Mouse (Mus musculus): Measurements from ENCODE around the gene Scamp3.
"Not testable (repeated sequence)": the region's sequence is repeated elsewhere in the genome, so short reads cannot be mapped to it uniquely, and the experiment has no call there.

Scamp3 gene

DNA sequence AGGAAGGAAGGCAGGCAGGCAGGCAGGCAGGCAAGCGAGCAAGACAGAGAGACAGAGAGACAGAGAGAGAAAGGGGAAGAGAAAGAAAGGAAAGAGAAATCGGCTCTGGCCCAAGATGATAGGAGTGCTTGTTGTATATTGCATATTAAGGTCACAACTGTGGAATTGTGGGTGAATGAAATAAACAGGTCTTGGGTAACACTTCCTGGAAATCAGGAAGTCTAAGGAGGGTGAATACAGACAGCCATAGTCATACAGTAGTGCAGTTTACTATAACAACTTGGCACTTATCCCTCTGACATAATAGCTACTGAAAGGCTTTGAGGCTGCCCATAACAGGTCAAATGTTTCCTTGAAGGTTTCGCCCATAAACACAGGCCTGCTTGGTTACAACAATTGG lies 22.6 kb downstream of the Scamp3 start:
- no peak for DNase-seq

DNA sequence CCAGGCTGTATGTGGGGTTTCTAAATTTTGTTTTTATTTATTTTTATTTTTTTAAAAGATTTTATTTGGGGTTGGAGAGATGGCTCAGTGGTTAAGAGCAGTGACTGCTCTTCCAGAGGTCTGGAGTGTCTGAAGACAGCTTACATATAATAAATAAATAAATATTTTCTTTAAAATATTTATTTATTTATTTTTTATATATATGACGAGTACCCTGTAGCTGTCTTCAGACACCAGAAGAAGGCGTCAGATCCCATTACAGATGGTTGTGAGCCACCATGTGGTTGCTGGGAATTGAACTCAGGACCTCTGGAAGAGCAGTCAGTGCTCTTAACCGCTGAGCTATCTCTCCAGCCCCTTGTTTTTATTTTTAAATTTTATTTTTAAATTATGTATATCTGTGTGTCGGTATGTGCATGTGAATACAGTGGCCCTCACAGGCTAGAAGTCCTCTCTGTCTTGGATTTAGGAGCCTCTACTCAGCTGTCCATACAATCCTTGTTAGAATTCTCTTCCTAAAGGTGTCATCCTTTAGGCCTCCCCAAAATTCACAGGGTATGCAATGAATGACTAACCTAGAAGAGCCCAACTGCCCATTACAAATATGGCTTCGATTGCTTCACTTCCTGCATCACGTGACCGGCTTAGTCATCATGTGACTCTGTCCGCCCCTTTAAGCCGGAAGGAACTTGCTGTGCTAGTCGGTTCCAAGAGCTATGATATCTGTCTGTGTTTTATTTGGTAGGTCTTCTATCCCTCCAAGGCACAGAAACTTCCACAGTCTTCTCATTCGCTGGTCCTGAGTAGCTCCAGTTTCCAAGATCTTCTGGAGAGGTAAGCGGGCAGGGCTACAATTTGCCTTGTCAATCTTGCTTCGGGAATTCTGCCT lies 25.2 kb downstream of the Scamp3 start, which contains the start of gene Gba:
Gene Gba (plus strand): TSS at position 676 of the 889 bp plus-strand sequence.
- peak; percentile 90 for DNase-seq

DNA sequence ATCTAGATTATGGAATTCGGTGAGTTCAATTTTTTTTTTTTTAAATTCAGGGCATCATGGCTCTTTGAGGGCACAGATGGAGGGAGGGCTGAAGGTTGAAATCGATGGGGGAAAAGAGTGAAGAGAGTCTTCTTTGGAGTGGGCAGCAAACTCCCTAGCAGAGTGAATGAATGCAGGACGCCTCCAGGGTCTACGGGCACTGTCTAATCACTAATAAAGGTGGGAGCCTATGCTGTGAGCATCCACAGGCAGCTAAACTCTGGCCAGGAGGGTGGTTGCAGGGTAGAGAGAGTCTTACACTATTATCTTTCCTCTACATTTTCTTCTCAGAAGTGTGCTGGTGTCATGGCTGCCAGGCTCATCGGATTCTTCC lies 25.9 kb downstream of the Scamp3 start:
- no peak for DNase-seq

DNA sequence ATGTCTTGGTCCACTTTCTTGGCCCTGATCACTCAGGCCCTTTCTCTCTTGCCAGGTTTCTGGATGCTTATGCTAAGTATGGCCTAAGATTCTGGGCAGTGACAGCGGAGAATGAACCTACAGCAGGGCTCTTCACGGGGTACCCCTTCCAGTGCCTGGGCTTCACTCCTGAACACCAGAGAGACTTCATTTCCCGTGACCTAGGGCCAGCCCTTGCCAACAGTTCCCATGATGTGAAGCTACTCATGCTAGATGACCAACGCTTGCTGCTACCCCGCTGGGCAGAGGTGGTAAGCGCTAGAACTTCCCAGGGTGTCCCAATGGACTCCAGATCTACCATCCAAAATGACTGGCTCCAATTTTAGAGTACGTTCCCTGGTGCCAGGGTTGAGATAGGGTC lies 28.8 kb downstream of the Scamp3 start:
- DNase-seq: no peak

DNA sequence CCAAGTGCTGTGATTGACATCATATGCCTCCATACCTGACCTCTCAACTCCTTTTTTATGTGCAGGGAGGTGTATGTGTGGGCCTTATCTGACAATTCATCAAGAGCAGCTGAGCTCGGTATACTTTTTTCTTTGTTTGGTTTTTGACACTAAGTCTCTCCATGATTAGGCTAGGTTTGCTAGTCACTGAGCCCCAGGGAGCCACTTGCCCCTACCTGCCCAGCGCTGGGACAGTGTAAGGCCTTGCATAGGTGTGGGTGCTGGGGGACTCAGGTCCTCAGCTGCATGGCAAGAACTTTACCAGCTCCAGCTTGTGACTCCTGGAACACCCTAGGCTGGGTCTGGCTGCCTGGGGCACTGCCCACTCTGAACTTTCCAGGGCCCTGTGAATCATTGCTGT lies 29.4 kb downstream of the Scamp3 start:
- no peak for DNase-seq

DNA sequence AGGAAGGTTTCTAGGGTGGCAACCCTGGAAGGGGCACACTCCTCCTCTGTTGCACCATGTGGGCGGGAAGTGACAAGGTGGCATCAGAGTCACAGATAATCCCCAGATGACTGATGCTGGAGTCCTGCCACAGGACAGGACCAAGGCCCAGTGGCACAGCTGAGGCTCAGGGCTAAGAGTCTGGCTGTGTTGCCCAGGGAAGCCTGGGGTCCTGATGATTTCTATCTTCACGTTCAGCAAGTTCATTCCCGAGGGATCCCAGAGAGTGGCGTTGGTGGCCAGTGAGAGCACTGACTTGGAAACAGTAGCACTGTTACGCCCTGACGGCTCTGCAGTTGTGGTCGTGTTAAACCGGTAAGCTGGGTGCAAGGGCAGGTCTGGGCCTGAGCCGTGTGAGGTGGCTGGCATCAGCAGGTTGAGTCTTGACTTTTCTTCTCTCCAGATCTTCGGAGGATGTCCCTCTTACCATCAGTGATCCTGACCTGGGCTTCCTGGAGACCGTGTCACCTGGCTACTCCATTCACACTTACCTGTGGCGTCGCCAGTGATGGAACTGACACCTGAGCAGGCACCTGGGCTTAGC lies 30.9 kb downstream of the Scamp3 start:
- DNase-seq: no peak

DNA sequence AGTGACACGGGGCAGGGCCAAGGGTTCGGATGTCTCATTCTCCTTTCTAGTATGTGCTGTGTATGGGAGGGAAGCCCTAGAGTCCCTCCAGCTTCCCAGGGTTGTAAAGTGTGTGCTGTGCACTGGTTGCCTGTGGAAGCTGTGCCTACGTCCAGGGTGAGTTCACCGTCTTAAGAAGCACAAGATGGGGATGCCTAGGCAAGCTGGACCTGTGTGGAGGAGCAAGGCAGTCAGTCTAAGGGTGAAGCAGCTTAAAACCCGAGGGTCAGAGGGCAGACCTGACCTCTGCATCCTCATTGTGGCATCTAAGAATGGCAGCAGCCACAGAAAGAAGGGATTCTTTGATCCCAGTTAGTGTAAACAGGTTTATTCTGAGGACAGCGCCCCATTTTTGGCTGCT lies 31.5 kb downstream of the Scamp3 start:
- no peak for DNase-seq

DNA sequence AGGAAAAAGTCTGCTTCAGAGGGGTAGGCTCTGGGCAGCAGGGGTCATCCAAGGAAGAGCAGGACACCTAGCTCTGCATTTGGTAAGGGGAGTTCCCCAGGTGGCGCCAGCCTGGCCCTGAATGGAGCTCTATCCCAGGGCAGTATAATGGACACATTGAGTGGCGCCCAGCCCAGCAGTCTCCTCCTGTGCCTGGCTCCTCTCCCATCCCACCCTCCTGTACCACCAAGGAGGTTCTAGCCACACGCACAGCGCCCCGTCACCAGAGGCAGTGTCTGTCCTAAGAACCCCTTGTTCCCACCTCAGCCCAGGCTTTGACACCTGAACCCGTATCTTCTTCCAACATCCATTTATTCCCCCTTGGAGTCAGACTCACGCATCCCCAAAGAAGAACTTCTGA lies 32.5 kb downstream of the Scamp3 start:
- DNase-seq: no peak

DNA sequence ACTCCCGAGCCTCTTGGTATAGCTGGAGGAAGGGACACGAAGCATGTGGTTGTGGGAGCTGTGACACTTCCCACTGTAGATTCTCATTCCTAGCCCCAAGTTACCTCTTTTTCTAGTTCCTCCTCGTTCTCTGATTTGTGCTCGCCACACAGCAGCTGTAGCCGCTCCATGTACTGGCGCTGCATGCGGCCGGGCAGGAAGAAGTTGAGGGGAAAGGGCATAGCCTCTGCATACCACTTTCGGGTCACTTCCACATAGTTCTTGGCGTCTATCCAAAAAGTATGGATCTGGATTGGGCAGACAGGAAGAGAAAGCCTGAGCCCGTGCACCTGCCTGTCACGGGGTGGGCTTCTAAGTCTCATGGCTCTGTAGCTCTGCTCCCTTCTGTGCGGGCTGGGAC lies 32.9 kb downstream of the Scamp3 start:
- no peak for DNase-seq

DNA sequence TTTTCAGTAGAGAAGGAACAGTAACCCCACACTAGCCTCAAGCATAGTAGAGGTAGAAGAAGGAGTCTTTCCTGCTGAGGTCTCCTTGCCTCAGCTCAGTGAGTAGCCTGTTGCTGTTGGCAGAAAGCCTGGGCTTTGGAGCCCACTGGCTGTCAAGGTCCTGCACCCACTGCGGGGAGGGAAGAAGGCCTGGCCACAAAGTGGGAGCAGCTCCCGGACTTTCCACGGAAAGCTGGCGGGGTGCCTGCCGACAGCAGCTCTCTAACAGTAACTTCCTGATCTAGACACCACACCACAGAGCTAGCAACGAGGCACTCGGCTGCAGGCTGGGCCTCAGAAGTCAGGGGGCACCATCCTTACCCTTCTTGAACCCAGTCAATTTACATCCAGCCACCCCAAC lies 33.5 kb downstream of the Scamp3 start:
- no peak for DNase-seq

DNA sequence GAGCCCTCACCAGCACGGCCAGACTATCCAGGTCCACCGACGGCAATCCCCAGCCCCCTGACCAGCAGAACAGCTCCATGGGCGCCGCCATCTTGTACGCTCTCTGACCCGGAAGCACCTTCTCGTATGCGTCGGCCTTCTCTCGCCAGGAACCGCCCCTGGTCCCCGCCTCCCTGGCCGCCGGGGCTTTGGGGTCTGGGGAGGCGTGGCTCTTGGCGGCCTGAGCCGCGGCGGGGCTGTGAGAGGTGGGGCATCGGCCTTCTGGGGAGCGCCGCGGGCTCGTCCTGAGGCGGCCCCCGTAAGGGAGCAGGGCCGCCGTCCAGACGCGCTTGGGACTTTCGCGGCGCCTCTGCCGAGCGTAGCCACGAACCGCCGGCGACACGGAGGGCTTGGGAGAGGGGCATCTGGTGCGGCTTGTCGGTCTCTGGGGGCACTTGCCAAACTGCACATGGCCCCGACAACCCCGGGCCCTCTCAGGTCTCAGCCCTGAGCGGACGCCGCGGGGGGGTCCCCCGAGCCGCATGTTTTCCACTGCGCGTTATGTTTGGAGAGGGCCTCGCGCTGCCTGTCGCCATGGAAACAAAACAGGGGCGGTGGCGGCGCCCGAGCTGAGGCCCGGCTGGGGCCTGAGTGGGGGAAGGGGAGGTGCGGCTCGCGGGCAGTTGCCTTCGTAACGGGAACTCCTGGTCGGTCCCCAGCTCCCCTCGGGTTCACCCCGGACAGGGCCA lies 36.7 kb downstream of the Scamp3 start:
- DNase-seq: peak; percentile 97

DNA sequence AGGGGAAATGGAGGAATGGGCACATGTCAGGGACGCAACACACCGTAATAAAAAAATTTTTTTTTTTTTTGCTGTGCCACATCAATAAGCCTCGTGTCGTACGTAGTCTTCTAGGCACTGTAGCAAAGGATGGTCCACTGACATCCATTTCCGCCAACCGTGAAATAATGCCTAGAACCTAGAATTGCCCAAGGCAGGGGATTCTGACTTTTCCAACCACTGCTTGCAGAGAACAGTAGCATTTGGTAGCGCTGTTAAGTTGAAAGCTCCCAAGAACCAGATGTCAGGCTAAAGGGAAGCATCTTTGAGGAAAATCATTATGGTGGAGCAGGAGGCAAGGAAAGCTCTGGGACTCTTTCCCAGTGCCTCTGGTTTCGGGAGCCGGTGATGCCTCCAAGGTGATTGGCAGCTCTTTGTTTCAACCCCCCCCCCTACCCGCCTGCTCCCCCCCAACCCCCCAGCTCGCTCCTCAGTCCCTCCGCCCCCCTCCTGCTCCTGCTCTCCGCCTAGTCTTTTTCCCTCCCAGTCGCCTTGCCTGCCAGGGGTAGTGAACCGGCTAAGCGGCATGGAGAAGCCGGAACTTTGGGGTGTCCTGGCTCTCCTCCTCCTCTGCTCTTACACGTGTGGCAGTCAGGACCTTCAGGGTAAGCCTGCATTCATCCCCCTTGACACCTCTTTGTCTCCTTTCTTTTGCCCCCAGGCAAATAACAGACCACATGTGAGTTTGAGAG lies 37.6 kb downstream of the Scamp3 start, which contains the start of gene Thbs3:
Gene Thbs3 (plus strand): TSS at position 500 of the 731 bp plus-strand sequence.
- peak; percentile 72 for DNase-seq

DNA sequence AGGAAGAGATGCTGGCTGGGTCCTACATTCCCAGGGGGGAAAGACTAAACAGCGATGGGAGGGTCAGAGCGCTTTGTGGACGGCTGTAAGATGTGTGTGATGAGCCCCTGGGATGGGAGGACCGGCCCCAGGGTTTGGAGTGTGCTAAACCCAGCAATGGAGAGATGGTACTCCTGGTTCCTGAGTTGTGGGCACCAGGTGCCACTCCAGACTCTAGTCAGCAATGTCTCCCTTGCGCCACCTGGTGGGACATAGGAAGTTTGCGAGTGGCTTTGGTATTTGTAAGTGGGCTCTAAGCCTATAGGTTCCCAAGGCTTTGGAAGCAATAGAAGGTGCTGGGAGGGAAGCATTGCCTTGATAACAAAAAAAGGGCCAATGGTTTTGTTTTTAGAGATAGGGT lies 38.6 kb downstream of the Scamp3 start:
- peak; percentile 89 for DNase-seq

DNA sequence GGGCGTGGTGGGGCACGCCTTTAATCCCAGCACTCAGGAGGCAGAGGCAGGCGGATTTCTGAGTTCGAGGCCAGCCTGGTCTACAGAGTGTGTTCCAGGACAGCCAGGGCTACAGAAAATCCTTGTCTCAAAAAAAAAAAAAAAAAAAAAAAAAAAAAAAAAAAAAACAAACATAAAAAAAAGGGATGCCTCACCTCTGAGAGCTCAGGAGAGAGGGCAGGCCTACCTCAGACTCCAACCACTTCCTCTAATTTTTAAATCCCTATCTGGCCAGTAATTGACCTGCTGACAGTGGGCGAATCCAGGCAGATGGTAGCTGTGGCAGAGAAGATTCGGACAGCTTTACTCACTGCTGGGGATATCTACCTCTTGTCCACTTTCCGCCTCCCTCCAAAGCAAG lies 39.1 kb downstream of the Scamp3 start:
- DNase-seq: not testable (repeated sequence)

DNA sequence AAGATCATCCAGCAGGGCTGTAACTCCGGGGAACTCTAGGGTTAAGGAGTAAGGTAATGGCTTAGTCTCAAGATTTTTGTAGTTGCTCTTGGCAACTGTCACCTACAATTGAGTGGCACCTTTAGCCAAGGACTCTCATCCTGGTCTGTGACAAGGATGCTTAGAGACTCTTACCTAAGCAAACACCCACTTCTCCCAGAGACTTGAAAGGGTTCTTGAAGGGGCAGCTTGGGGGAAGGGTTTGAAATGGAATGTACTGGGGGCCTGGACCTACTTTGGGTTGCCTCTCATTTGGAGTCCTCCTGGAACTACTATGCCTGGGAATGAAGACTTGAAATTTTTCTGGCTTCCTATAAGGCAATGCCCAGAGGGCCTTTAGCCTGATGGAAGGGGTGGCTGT lies 41.0 kb downstream of the Scamp3 start:
- DNase-seq: peak; percentile 66

DNA sequence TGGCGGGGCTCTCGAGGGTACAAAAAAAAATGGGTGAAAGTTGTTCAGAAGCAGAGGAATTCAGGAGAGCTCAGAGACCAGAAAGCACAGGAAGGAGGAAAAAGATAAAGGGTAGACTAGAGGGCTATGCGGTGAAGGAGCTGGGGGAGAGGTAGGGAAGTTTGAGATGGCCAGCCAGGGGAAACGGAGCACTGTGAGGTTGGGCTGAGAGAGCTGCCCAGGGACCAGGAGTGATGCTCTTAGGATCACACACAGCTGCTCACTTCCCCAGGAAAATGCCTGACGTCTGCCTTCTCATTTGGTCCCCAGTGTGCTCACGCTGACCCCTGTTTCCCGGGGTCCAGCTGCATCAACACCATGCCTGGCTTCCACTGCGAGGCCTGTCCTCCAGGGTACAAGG lies 42.3 kb downstream of the Scamp3 start:
- no peak for DNase-seq

DNA sequence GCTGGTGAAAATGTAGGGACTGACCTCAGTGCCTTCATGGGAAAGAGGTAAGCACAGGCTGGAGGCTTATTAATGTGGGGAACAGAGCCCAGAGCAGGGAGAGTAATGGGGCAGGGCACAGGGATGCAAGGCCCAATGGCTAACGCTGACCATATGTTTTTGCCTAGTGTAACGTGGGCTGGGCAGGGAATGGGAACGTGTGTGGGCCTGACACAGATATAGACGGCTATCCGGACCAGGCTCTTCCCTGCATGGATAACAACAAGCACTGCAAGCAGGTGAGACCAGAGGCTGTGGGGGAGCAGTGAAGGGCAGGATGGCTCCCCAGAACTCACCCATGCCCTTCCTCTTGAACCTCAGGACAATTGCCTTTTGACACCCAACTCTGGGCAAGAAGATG lies 43.9 kb downstream of the Scamp3 start:
- DNase-seq: no peak

DNA sequence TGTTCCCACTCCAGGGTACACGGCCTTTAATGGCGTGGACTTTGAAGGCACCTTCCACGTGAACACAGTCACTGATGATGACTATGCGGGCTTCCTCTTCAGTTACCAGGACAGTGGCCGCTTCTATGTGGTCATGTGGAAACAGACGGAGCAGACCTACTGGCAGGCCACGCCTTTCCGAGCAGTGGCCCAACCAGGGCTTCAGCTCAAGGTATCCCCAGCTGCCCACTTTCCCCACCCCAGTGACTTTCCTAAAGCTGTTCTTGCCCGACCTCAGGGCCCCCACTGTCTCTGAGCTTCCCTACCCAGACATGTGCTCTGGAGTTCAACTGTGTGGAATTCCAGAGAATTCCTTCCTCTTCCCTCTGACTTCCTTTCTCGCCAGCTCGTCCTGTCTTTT lies 47.5 kb downstream of the Scamp3 start:
- DNase-seq: no peak

DNA sequence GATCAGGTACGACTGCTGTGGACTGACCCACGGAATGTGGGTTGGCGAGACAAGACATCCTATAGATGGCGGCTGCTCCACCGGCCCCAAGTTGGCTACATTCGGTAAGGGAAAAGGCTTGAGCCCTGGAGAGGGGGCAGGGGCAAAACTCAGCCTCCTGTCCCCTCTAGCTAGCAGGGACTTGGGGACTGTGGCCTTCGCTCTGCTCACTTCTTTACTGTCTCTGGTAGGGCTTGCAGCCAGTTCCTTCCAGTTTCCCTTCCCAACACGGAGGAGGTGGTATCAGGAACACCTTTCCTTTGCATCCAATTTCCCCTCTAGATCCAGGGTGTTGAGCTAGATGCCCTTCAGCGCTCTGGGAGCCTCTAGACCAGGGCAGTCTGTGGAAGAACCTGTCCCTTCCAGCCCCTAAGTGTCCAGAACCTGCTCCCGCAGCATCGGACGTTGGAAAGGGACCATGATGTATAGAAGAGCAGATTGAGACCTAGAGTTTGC lies 48.1 kb downstream of the Scamp3 start:
- DNase-seq: no peak

DNA sequence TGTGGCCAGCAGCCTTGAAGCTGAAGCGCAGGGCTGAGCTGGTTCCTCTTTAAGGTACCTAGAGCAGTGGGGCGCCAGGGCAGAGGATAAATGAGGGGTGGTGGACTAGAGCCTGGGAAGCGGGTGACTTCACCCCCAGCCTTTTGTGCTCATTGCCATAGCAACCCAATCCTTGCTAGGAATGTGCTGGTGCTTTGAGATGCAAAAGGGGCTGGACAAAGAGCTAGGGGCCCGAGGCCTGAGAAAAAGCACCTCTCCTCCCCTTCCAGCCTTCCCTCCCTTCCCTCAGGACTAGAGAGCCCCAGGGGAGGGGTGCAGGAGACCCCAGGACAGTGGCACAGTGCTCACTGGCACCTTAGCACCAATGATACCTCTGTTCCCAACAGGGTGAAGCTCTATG lies 48.6 kb downstream of the Scamp3 start:
- no peak for DNase-seq

DNA sequence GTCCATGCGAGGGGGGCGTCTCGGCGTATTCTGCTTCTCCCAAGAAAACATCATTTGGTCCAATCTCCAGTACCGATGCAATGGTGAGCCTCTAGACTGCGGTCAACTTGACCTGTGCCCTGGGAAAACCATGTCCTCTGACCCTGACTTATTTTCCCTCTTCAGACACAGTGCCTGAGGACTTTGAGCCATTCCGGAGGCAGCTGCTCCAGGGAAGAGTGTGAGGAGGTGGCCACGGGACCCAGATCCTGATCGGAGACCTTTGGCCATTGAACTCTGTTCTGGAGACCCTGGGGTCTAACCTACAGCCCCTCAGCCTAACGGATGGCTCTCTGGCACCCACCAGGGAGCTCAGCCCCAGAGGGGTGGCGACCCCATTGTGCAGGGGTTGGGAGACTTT lies 49.1 kb downstream of the Scamp3 start:
- no peak for DNase-seq

DNA sequence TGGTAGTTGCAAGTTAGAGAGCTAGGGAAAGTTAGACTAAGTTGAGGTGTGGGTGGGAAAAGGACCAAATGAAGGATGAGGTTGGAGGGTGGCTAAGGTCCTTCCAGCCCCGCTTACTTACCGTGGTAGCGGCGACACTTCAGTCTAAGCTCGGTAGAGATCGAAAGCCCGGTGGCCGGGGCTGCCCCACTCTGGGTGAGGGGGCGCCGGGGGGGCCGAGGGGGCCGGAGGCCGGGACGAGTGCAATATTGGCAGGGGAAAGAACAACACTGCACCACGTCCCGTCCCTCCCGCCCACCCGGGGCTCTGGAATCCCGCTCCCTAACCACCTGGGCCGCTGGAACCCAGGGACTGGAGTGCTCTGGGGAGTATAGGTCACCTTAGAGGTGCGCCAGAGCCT lies 49.6 kb downstream of the Scamp3 start, which contains the start of gene Mtx1:
Gene Mtx1 (minus strand): TSS at position 189 of the 400 bp plus-strand sequence.
- no peak for DNase-seq

All from lung, postnatal 10 days (tissue).